Mouse (Mus musculus) stomach, embryonic 15.5 days (tissue): Measurements from ENCODE around the gene Prkch. TPM values are rescaled to one million over a fixed set of nuclear protein-coding genes. Genes with fewer than 3 reads are reported as not detected.
"Not testable (repeated sequence)": the region's sequence is repeated elsewhere in the genome, so short reads cannot be mapped to it uniquely, and the experiment has no call there.

Experiments
- ATAC-seq: fragments of 200-750 bp; cut with Nextera tagmentation; 2 replicates; pipeline ENCODE4 v1.8.0; 2017; ENCODE audit warnings: low read depth, moderate number of reproducible peaks, moderate TSS enrichment; ENCODE audit not compliant: insufficient read depth, low FRiP score
- H3K27ac ChIP-seq: fragments of 300-500 bp; sonication (generic); 2 replicates; pipeline ENCODE4 v1.5.1; 2015; ENCODE audit warnings: mild to moderate bottlenecking, inconsistent platforms
- H3K27me3 ChIP-seq: fragments of 300-500 bp; sonication (generic); replicated peaks from 2 replicates; pipeline ENCODE4 v1.6.1; 2015; ENCODE audit warnings: inconsistent platforms
- H3K36me3 ChIP-seq: fragments of 300-500 bp; sonication (generic); 2 replicates; pipeline ENCODE4 v1.6.1; 2015; ENCODE audit warnings: inconsistent platforms
- H3K4me1 ChIP-seq: fragments of 300-500 bp; sonication (generic); 2 replicates; pipeline ENCODE4 v1.6.1; 2015; ENCODE audit warnings: inconsistent platforms
- H3K4me2 ChIP-seq: fragments of 300-500 bp; sonication (generic); 2 replicates; pipeline ENCODE4 v1.6.1; 2015; ENCODE audit warnings: mild to moderate bottlenecking, inconsistent platforms
- H3K4me3 ChIP-seq: fragments of 300-500 bp; sonication (generic); replicated peaks from 2 replicates; pipeline ENCODE4 v1.5.1; 2015; ENCODE audit warnings: inconsistent platforms
- H3K9ac ChIP-seq: fragments of 300-500 bp; sonication (generic); 2 replicates; pipeline ENCODE4 v1.6.1; 2015; ENCODE audit warnings: inconsistent platforms
- H3K9me3 ChIP-seq: fragments of 300-500 bp; sonication (generic); 2 replicates; pipeline ENCODE4 v1.6.1; 2016; ENCODE audit warnings: inconsistent platforms
- WGBS: fragments of 180-500 bp; shearing (Covaris S2); methylation state at CpG from one replicate; pipeline ENCODE4 v1.1.7; 2015; 5-methylcytosine and 5-hydroxymethylcytosine counted together
- polyA plus RNA-seq: library from polyadenylated mRNA; unstranded; fragments of >200 nt; fragmentation: Nextera tagmentation; extraction: Ambion mirVana; gene quantifications from 2 replicates; pipeline ENCODE4 v1.2.1, GENCODE M21; 2015

Gene Prkch
- polyA plus RNA-seq, 1 experiment from 2014 or later = 11.9 TPM

- ATAC-seq = peak; percentile 45
Measured at GRCm38 (mm10) chr12:73548259-73548658, 36.3 kb upstream of the Prkch start.

GRCm38 (mm10) chr12:73554155-73554554, 30.4 kb upstream of the Prkch start:
- Histone ChIP-seq H3K9ac (no peak overlapping the region), H3K4me1 (no peaks in the 10 kb centered on the region)
- WGBS = 4% methylated on average over 5 of the region's 5 CpGs

More at GRCm38 (mm10) chr12:73548259-73548658, 36.3 kb upstream of the Prkch start:
- H3K9me3 ChIP-seq = no peaks in the 10 kb centered on the region
- H3K27me3 ChIP-seq = peaks cover 51% of the 10 kb centered on the region
- H3K4me2 ChIP-seq = peak overlapping the region; percentile 9; the same call in 1 of the 2 replicates
- H3K4me3 ChIP-seq = no peak overlapping the region
- no peak overlapping the region for H3K9ac ChIP-seq
- H3K36me3 ChIP-seq = no peaks in the 10 kb centered on the region
- WGBS = 53% methylated on average over 8 of the region's 8 CpGs
- 0 out of 2 replicates have a peak, but pooled peaks cover 8% of the 10 kb centered on the region for H3K4me1 ChIP-seq
- H3K27ac ChIP-seq = peak overlapping the region; percentile 18; the same call in 1 of the 2 replicates

GRCm38 (mm10) chr12:73558525-73559195, 25.9 kb upstream of the Prkch start:
- no peaks in the 10 kb centered on the region for H3K4me1 ChIP-seq
- no peaks in the 10 kb centered on the region for H3K27me3 ChIP-seq
- H3K9ac ChIP-seq = no peak overlapping the region
- 83% methylated on average over 20 of the region's 20 CpGs for WGBS
- ATAC-seq = no peak
- H3K4me2 ChIP-seq = no peak overlapping the region
- no peak overlapping the region for H3K27ac ChIP-seq
- no peaks in the 10 kb centered on the region for H3K36me3 ChIP-seq
- H3K4me3 ChIP-seq = no peak overlapping the region
- H3K9me3 ChIP-seq = no peaks in the 10 kb centered on the region

More at GRCm38 (mm10) chr12:73554155-73554554, 30.4 kb upstream of the Prkch start:
- Histone ChIP-seq H3K9me3 (no peaks in the 10 kb centered on the region), H3K4me3 (no peak overlapping the region), H3K27me3 (0 out of 2 replicates have a peak, but pooled peaks cover 6% of the 10 kb centered on the region), H3K36me3 (no peaks in the 10 kb centered on the region), H3K4me2 (no peak overlapping the region), H3K27ac (no peak overlapping the region)
- ATAC-seq = peak; percentile 83

- no peaks in the 10 kb centered on the region for H3K4me1 ChIP-seq
- 48% methylated on average over 7 of the region's 7 CpGs for WGBS
- no peak overlapping the region for H3K9ac ChIP-seq
- no peak overlapping the region for H3K4me2 ChIP-seq
- no peak for ATAC-seq
- no peaks in the 10 kb centered on the region for H3K9me3 ChIP-seq
- no peak overlapping the region for H3K4me3 ChIP-seq
- no peaks in the 10 kb centered on the region for H3K27me3 ChIP-seq
- H3K36me3 ChIP-seq = no peaks in the 10 kb centered on the region
- H3K27ac ChIP-seq = no peak overlapping the region
Measured at GRCm38 (mm10) chr12:73560091-73560490, 24.5 kb upstream of the Prkch start.

GRCm38 (mm10) chr12:73563122-73563521, 21.5 kb upstream of the Prkch start:
- H3K4me1 ChIP-seq, H3K9ac ChIP-seq, H3K27ac ChIP-seq, ATAC-seq, H3K36me3 ChIP-seq, H3K27me3 ChIP-seq, H3K4me3 ChIP-seq, H3K9me3 ChIP-seq, H3K4me2 ChIP-seq: not testable (repeated sequence)
- WGBS = 70% methylated on average over 6 of the region's 6 CpGs

GRCm38 (mm10) chr12:73564176-73564575, 20.4 kb upstream of the Prkch start:
- Histone ChIP-seq H3K9me3 (no peaks in the 10 kb centered on the region), H3K9ac (no peak overlapping the region), H3K4me2 (no peak overlapping the region), H3K4me3 (no peak overlapping the region), H3K27me3 (no peaks in the 10 kb centered on the region), H3K4me1 (no peaks in the 10 kb centered on the region), H3K27ac (no peak overlapping the region), H3K36me3 (no peaks in the 10 kb centered on the region)
- ATAC-seq = no peak
- 26% methylated on average over 10 of the region's 10 CpGs for WGBS

- peak overlapping the region; percentile 60 for H3K4me2 ChIP-seq
- peak overlapping the region; percentile 31 for H3K4me3 ChIP-seq
- H3K27me3 ChIP-seq = no peaks in the 10 kb centered on the region
- H3K36me3 ChIP-seq = no peaks in the 10 kb centered on the region
- H3K9me3 ChIP-seq = no peaks in the 10 kb centered on the region
- H3K4me1 ChIP-seq = no peaks in the 10 kb centered on the region
- no peak overlapping the region for H3K27ac ChIP-seq
- H3K9ac ChIP-seq = no peak overlapping the region
- WGBS = 16% methylated on average over 21 of the region's 21 CpGs
- no peak for ATAC-seq
Measured at GRCm38 (mm10) chr12:73564795-73565619, 19.6 kb upstream of the Prkch start.

GRCm38 (mm10) chr12:73565620-73565969, 19.0 kb upstream of the Prkch start:
- Histone ChIP-seq H3K9me3 (no peaks in the 10 kb centered on the region), H3K4me1 (no peaks in the 10 kb centered on the region), H3K27me3 (no peaks in the 10 kb centered on the region), H3K36me3 (no peaks in the 10 kb centered on the region), H3K27ac (no peak overlapping the region), H3K4me3 (no peak overlapping the region; the same call in 1 of the 2 replicates), H3K4me2 (peak overlapping the region; percentile 60), H3K9ac (no peak overlapping the region)
- ATAC-seq = no peak
- 59% methylated on average over 11 of the region's 11 CpGs for WGBS

- H3K4me3 ChIP-seq = no peak overlapping the region
- ATAC-seq = no peak
- no peak overlapping the region for H3K27ac ChIP-seq
- no peak overlapping the region for H3K9ac ChIP-seq
- H3K27me3 ChIP-seq = no peaks in the 10 kb centered on the region
- no peaks in the 10 kb centered on the region for H3K9me3 ChIP-seq
- no peak overlapping the region for H3K4me2 ChIP-seq
- H3K4me1 ChIP-seq = no peaks in the 10 kb centered on the region
- 65% methylated on average over 15 of the region's 15 CpGs for WGBS
- no peaks in the 10 kb centered on the region for H3K36me3 ChIP-seq
Measured at GRCm38 (mm10) chr12:73574632-73575031, 10.0 kb upstream of the Prkch start.

GRCm38 (mm10) chr12:73578141-73578540, 6.5 kb upstream of the Prkch start:
- no peak overlapping the region for H3K4me3 ChIP-seq
- no peaks in the 10 kb centered on the region for H3K36me3 ChIP-seq
- no peaks in the 10 kb centered on the region for H3K9me3 ChIP-seq
- H3K4me2 ChIP-seq = no peak overlapping the region
- WGBS = 67% methylated on average over 6 of the region's 6 CpGs
- no peaks in the 10 kb centered on the region for H3K4me1 ChIP-seq
- no peak overlapping the region for H3K9ac ChIP-seq
- H3K27ac ChIP-seq = no peak overlapping the region
- no peak for ATAC-seq
- peaks cover 8% of the 10 kb centered on the region; the same call in 1 of the 2 replicates for H3K27me3 ChIP-seq

GRCm38 (mm10) chr12:73580811-73581210, 3.8 kb upstream of the Prkch start:
- H3K9ac ChIP-seq = no peak overlapping the region
- WGBS = 79% methylated on average over 7 of the region's 7 CpGs
- peaks cover 5% of the 10 kb centered on the region; the same call in 1 of the 2 replicates for H3K4me1 ChIP-seq
- H3K27me3 ChIP-seq = peaks cover 8% of the 10 kb centered on the region; the same call in 1 of the 2 replicates
- ATAC-seq = no peak
- no peak overlapping the region for H3K27ac ChIP-seq
- H3K4me2 ChIP-seq = no peak overlapping the region
- no peak overlapping the region for H3K4me3 ChIP-seq
- H3K36me3 ChIP-seq = no peaks in the 10 kb centered on the region
- no peaks in the 10 kb centered on the region for H3K9me3 ChIP-seq

GRCm38 (mm10) chr12:73583318-73583717, 1.3 kb upstream of the Prkch start:
- Histone ChIP-seq H3K4me3 (no peak overlapping the region), H3K36me3 (no peaks in the 10 kb centered on the region), H3K4me2 (no peak overlapping the region), H3K9me3 (no peaks in the 10 kb centered on the region), H3K27me3 (peaks cover 8% of the 10 kb centered on the region; the same call in 1 of the 2 replicates), H3K4me1 (peaks cover 6% of the 10 kb centered on the region; the same call in 1 of the 2 replicates), H3K9ac (no peak overlapping the region), H3K27ac (no peak overlapping the region; the same call in 1 of the 2 replicates)
- 70% methylated on average over 9 of the region's 9 CpGs for WGBS
- ATAC-seq = no peak
